Mouse (Mus musculus) NIH3T3 (cell line): ENCODE results near the gene Rbm3.
"Not testable (repeated sequence)": the region's sequence is repeated elsewhere in the genome, so short reads cannot be mapped to it uniquely, and the experiment has no call there.

ENCODE experiments used
- DNase-seq: peaks from one replicate; pipeline ENCODE4 v3.0.0-alpha.2; 2012; ENCODE audit warnings: low read depth

The Rbm3 gene

GRCm38 (mm10) chrX:8131393-8131792, 14.3 kb downstream of the Rbm3 start:
- no peak for DNase-seq

GRCm38 (mm10) chrX:8125235-8125634, 20.4 kb downstream of the Rbm3 start:
- peak; percentile 51 for DNase-seq

GRCm38 (mm10) chrX:8123821-8124470, 21.7 kb downstream of the Rbm3 start:
- DNase-seq, result no peak

- no peak for DNase-seq
Observed at GRCm38 (mm10) chrX:8117264-8117663, 28.4 kb downstream of the Rbm3 start.

- DNase-seq, result peak; percentile 8
Observed at GRCm38 (mm10) chrX:8115275-8115674, 30.4 kb downstream of the Rbm3 start.

- DNase-seq, result no peak
Observed at GRCm38 (mm10) chrX:8105019-8105418, 40.7 kb downstream of the Rbm3 start.

- no peak for DNase-seq
Observed at GRCm38 (mm10) chrX:8102213-8102668, 43.4 kb downstream of the Rbm3 start.

- peak; percentile 25 for DNase-seq
Observed at GRCm38 (mm10) chrX:8101017-8101416, 44.7 kb downstream of the Rbm3 start.

- no peak for DNase-seq
Observed at GRCm38 (mm10) chrX:8099435-8099834, 46.2 kb downstream of the Rbm3 start.

- DNase-seq, result peak; percentile 97
Observed at GRCm38 (mm10) chrX:8096787-8097242, 48.9 kb downstream of the Rbm3 start.

GRCm38 (mm10) chrX:8096068-8096786, 49.5 kb downstream of the Rbm3 start:
- DNase-seq, result not testable (repeated sequence)

- no peak for DNase-seq
Observed at GRCm38 (mm10) chrX:8095546-8095945, 50.1 kb downstream of the Rbm3 start.

GRCm38 (mm10) chrX:8090954-8091347, 54.7 kb downstream of the Rbm3 start:
- DNase-seq, result not testable (repeated sequence)

GRCm38 (mm10) chrX:8090346-8090953, 55.2 kb downstream of the Rbm3 start, which contains the start of gene Was:
Gene Was, minus strand, starts transcription at chrX:8090498.
- no peak for DNase-seq

GRCm38 (mm10) chrX:8089746-8090145, 55.9 kb downstream of the Rbm3 start:
- DNase-seq, result no peak
